In genomic region chr9:87682247-87682646, GRCm38 (mm10) we compare ENCODE assay signal across 17 mouse cellular contexts. TPM values are rescaled to one million over a fixed set of nuclear protein-coding genes. Genes with fewer than 3 reads are reported as not detected.
DNase-seq lines count a peak whose midpoint lies in the region; ATAC-seq lines count a peak whose summit lies in the region.
"Had no signal": no experiment of that assay in that cellular context is flagged by ENCODE, and none has a peak within 500 bp of the region (broad histone marks: within the 10 kb centered on the region; RNA-seq: fewer than 3 reads in every experiment).

No protein-coding gene starts in this region.

- H3K4me2 ChIP-seq in intestine, embryonic 16.5 days (ENCODE audit: low read depth, low read length), result no peak overlapping the region
- no peak overlapping the region; the same call in 1 of the 2 replicates for H3K4me2 ChIP-seq in intestine, embryonic 15.5 days (replicated peaks)
- H3K4me2 ChIP-seq in midbrain, embryonic 11.5 days, result no peak overlapping the region
- peak overlapping the region; percentile 40 for H3K4me2 ChIP-seq in limb, embryonic 12.5 days
- H3K4me2 ChIP-seq: forebrain, embryonic 13.5 days; liver, embryonic 15.5 days had no signal

- WGBS in intestine, embryonic 16.5 days, result 53% methylated on average over 11 of the region's 11 CpGs
- 57% methylated on average over 11 of the region's 11 CpGs for WGBS in intestine, embryonic 15.5 days
- 72% methylated on average over 11 of the region's 11 CpGs for WGBS in midbrain, embryonic 10.5 days
- 77% methylated on average over 11 of the region's 11 CpGs for WGBS in midbrain, embryonic 11.5 days
- WGBS in embryonic facial prominence, embryonic 10.5 days, result 66% methylated on average over 11 of the region's 11 CpGs
- WGBS in limb, embryonic 12.5 days, result 16% methylated on average over 11 of the region's 11 CpGs

- no peak overlapping the region for H3K4me3 ChIP-seq in intestine, embryonic 16.5 days (ENCODE audit: low read length)
- no peak overlapping the region for H3K4me3 ChIP-seq in intestine, embryonic 15.5 days (replicated peaks)
- no peak overlapping the region for H3K4me3 ChIP-seq in midbrain, embryonic 10.5 days
- H3K4me3 ChIP-seq in midbrain, embryonic 11.5 days (ENCODE audit: low read depth, low read length), result no peak overlapping the region
- no peak overlapping the region for H3K4me3 ChIP-seq in embryonic facial prominence, embryonic 10.5 days
- no peak overlapping the region for H3K4me3 ChIP-seq in limb, embryonic 12.5 days (replicated peaks)
- H3K4me3 ChIP-seq: forebrain, embryonic 13.5 days; liver, embryonic 15.5 days had no signal

- peak; percentile 19 for DNase-seq in midbrain, embryonic 10.5 days (ENCODE audit: low spot score)
- DNase-seq in midbrain, embryonic 11.5 days (ENCODE audit: low spot score, missing footprints), result no peak
- DNase-seq in embryonic facial prominence, embryonic 10.5 days (ENCODE audit: low spot score), result peak; percentile 16
- DNase-seq in layer of hippocampus, postnatal 10 days (ENCODE audit: low spot score in 2 of 2), result no peak
- DNase-seq: adrenal gland, adult 2 months; heart, adult 18-20 months; kidney, adult 2 months; spleen, adult 18-20 months; thymus, adult 18-20 months had no signal

- ATAC-seq in intestine, embryonic 16.5 days, result 0 out of 2 replicates have a peak, but pooled peaks have one; percentile 33
- no peak for ATAC-seq in intestine, embryonic 15.5 days
- no peak for ATAC-seq in midbrain, embryonic 11.5 days (ENCODE audit: low FRiP score)
- peak; percentile 73 for ATAC-seq in limb, embryonic 12.5 days (ENCODE audit: insufficient number of reproducible peaks, insufficient read depth, low FRiP score, low TSS enrichment, low read depth)
- no peak for ATAC-seq in inflammation-experienced regulatory T-cells, adult 6 months
- ATAC-seq: CD4-positive, CD25-positive, alpha-beta regulatory T cell, adult 4 months; forebrain, embryonic 13.5 days had no signal

- no peaks in the 10 kb centered on the region for H3K27me3 ChIP-seq in intestine, embryonic 16.5 days (replicated peaks; ENCODE audit: control insufficient read depth, insufficient read depth, low read length)
- H3K27me3 ChIP-seq in intestine, embryonic 15.5 days (replicated peaks), result no peaks in the 10 kb centered on the region
- no peaks in the 10 kb centered on the region for H3K27me3 ChIP-seq in midbrain, embryonic 10.5 days (ENCODE audit: low read depth, poor library complexity, severe bottlenecking)
- H3K27me3 ChIP-seq in midbrain, embryonic 11.5 days (ENCODE audit: control insufficient read depth, insufficient read depth, low read length), result no peaks in the 10 kb centered on the region
- H3K27me3 ChIP-seq in embryonic facial prominence, embryonic 10.5 days (replicated peaks; ENCODE audit: low read depth, poor library complexity, severe bottlenecking), result no peaks in the 10 kb centered on the region
- no peaks in the 10 kb centered on the region for H3K27me3 ChIP-seq in limb, embryonic 12.5 days
- H3K27me3 ChIP-seq: forebrain, embryonic 13.5 days; liver, embryonic 15.5 days had no signal

- H3K27ac ChIP-seq in intestine, embryonic 16.5 days (ENCODE audit: low read length), result no peak overlapping the region
- H3K27ac ChIP-seq in intestine, embryonic 15.5 days, result no peak overlapping the region
- no peak overlapping the region for H3K27ac ChIP-seq in midbrain, embryonic 10.5 days (replicated peaks)
- no peak overlapping the region for H3K27ac ChIP-seq in midbrain, embryonic 11.5 days (ENCODE audit: low read depth, low read length)
- no peak overlapping the region for H3K27ac ChIP-seq in embryonic facial prominence, embryonic 10.5 days (replicated peaks)
- H3K27ac ChIP-seq in limb, embryonic 12.5 days, result peak overlapping the region; percentile 37; the same call in 1 of the 2 replicates
- H3K27ac ChIP-seq: forebrain, embryonic 13.5 days; liver, embryonic 15.5 days had no signal

- no peak overlapping the region for H3K9ac ChIP-seq in intestine, embryonic 16.5 days (ENCODE audit: low read depth, low read length)
- H3K9ac ChIP-seq in intestine, embryonic 15.5 days, result no peak overlapping the region
- no peak overlapping the region for H3K9ac ChIP-seq in midbrain, embryonic 11.5 days (ENCODE audit: low read length)
- H3K9ac ChIP-seq in limb, embryonic 12.5 days (replicated peaks), result no peak overlapping the region
- H3K9ac ChIP-seq: forebrain, embryonic 13.5 days; liver, embryonic 15.5 days had no signal

- no peaks in the 10 kb centered on the region for H3K9me3 ChIP-seq in intestine, embryonic 16.5 days (ENCODE audit: control insufficient read depth, low read length)
- H3K9me3 ChIP-seq in intestine, embryonic 15.5 days, result no peaks in the 10 kb centered on the region
- no peaks in the 10 kb centered on the region for H3K9me3 ChIP-seq in midbrain, embryonic 10.5 days (replicated peaks)
- H3K9me3 ChIP-seq in midbrain, embryonic 11.5 days (ENCODE audit: control insufficient read depth, low read length), result no peaks in the 10 kb centered on the region
- no peaks in the 10 kb centered on the region for H3K9me3 ChIP-seq in embryonic facial prominence, embryonic 10.5 days
- H3K9me3 ChIP-seq in limb, embryonic 12.5 days, result no peaks in the 10 kb centered on the region
- H3K9me3 ChIP-seq: forebrain, embryonic 13.5 days; liver, embryonic 15.5 days had no signal

- H3K36me3 ChIP-seq in intestine, embryonic 16.5 days (ENCODE audit: control insufficient read depth, insufficient read depth, low read length), result no peaks in the 10 kb centered on the region
- H3K36me3 ChIP-seq in intestine, embryonic 15.5 days, result no peaks in the 10 kb centered on the region
- no peaks in the 10 kb centered on the region for H3K36me3 ChIP-seq in midbrain, embryonic 10.5 days
- H3K36me3 ChIP-seq in midbrain, embryonic 11.5 days (ENCODE audit: control insufficient read depth, insufficient read depth, low read length), result no peaks in the 10 kb centered on the region
- H3K36me3 ChIP-seq in embryonic facial prominence, embryonic 10.5 days (replicated peaks), result no peaks in the 10 kb centered on the region
- no peaks in the 10 kb centered on the region for H3K36me3 ChIP-seq in limb, embryonic 12.5 days
- H3K36me3 ChIP-seq: liver, embryonic 15.5 days had no signal

- no peaks in the 10 kb centered on the region for H3K4me1 ChIP-seq in intestine, embryonic 16.5 days (ENCODE audit: control insufficient read depth, insufficient read depth, low read length)
- no peaks in the 10 kb centered on the region for H3K4me1 ChIP-seq in intestine, embryonic 15.5 days (replicated peaks)
- H3K4me1 ChIP-seq in midbrain, embryonic 10.5 days, result no peaks in the 10 kb centered on the region
- H3K4me1 ChIP-seq in midbrain, embryonic 11.5 days (ENCODE audit: control insufficient read depth, insufficient read depth, low read length), result no peaks in the 10 kb centered on the region
- peaks cover 5% of the 10 kb centered on the region; the same call in 1 of the 2 replicates for H3K4me1 ChIP-seq in embryonic facial prominence, embryonic 10.5 days
- H3K4me1 ChIP-seq in limb, embryonic 12.5 days (replicated peaks), result peaks cover 12% of the 10 kb centered on the region
- H3K4me1 ChIP-seq: forebrain, embryonic 13.5 days; liver, embryonic 15.5 days had no signal

RNA-seq across cellular contexts. Expression of gene Tbx18, which starts 48.8 kb away (rescaled TPM):
- 0.22 and 0.26 TPM in 2 replicates for polyA plus RNA-seq in intestine, embryonic 16.5 days (2015; fragmentation: Nextera tagmentation; extraction: Ambion mirVana)
- 0.36 and 0.38 TPM in 2 replicates for polyA plus RNA-seq in intestine, embryonic 15.5 days (2015; fragmentation: Nextera tagmentation; extraction: Ambion mirVana)
- 3.9 and 4.2 TPM in 2 replicates for polyA plus RNA-seq in midbrain, embryonic 10.5 days (2016; fragmentation: Nextera tagmentation; extraction: Ambion mirVana)
- 5.5 and 5.6 TPM in 2 replicates for polyA plus RNA-seq in midbrain, embryonic 11.5 days (2014; fragmentation: Nextera tagmentation; extraction: Ambion mirVana)
- polyA plus RNA-seq in embryonic facial prominence, embryonic 10.5 days (2016; fragmentation: Nextera tagmentation; extraction: Ambion mirVana), result 2.6 and 2.8 TPM in 2 replicates
- polyA plus RNA-seq in limb, embryonic 12.5 days (2016; fragmentation: Nextera tagmentation; extraction: Ambion mirVana), result 28.0 and 35.3 TPM in 2 replicates
- total RNA-seq in layer of hippocampus, postnatal 10 days (2021), result 1 to 10 TPM; 3.8 to 4.7 TPM
- not detected for polyA plus RNA-seq in inflammation-experienced regulatory T-cells, adult 6 months (2017; shearing (Covaris generic))
- total RNA-seq: common myeloid progenitor, adult 5-6 weeks had no signal
- polyA plus RNA-seq: CD4-positive, CD25-positive, alpha-beta regulatory T cell, adult 4 months had no signal

Comparison
In these comparisons a context has a peak if more than half of its experiments do, and no peak if none do; other contexts are left out.
1. ATAC-seq: peak in intestine, embryonic 16.5 days (single experiment) and limb, embryonic 12.5 days (single experiment); none in intestine, embryonic 15.5 days (single experiment), midbrain, embryonic 11.5 days (single experiment) and inflammation-experienced regulatory T-cells, adult 6 months (single experiment).
2. DNase-seq: peak in midbrain, embryonic 10.5 days (single experiment) and embryonic facial prominence, embryonic 10.5 days (single experiment); none in midbrain, embryonic 11.5 days (single experiment) and layer of hippocampus, postnatal 10 days (0 of 2).